Mouse (Mus musculus) layer of hippocampus, adult 18-20 months (tissue): ENCODE data around the gene Rnf207. TPM values are rescaled to one million over a fixed set of nuclear protein-coding genes. Genes with fewer than 3 reads are reported as not detected.

Experiments
- DNase-seq, 2 experiments: peaks; one replicate each; pipeline ENCODE4 v3.0.0; 2022; ENCODE audit warnings: low spot score in 2 of 2
- total RNA-seq, 2 experiments: library from RNA; stranded (reverse); gene quantifications; 2 replicates each; pipeline ENCODE4 v1.2.3; 2021

Gene Rnf207
- total RNA-seq, 2 experiments from 2014 or later: 8.1 to 10.2 TPM

DNA sequence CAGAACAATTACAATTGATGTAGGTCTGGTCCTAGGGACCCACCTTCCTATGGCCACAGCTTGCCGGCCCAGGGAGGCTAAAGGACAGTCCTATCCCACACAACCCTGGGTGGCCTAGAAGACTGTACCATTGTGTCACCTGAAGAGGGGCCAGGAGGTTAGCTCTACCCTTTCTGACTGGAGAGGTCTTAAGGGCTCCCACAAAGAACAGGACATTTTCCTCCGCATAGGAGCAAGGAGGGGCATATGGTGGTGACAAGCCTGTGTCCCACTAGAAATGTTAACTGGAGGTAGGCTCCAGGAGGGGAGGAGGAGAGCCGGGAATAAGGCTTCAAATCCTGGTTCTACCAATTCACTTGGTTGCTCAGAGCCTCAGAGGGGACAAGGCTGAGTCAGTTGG, 45.6 kb downstream of the Rnf207 start:
- no peak for DNase-seq

DNA sequence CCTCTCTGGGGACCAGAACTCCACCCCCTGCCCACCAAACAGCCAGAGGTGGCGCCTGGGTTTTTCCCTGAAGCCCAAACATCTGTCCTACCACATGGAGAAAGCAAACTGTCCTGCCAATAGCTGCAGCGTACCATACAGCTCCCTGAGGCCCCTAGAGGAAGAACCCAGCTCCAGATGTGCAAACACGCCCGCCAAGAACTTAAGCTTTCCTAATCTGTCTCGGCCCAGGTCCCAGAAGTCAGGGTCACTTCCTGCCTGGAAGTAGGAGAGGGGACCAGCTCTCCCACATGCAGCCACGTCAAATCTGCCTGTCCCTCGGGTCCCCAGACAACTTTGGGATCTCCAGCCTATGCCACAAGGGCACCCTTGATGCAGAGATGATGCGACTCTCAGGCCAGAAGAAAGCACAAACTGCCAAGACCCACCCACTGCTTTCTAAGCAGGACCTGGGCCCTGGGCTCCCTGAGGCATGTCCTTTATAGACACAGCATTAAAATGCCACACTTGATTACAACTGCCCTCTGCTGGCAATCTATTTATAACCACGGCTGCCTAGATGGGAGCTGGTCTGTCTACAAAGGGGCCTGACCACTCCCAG, 46.2 kb downstream of the Rnf207 start:
- no peak for DNase-seq

DNA sequence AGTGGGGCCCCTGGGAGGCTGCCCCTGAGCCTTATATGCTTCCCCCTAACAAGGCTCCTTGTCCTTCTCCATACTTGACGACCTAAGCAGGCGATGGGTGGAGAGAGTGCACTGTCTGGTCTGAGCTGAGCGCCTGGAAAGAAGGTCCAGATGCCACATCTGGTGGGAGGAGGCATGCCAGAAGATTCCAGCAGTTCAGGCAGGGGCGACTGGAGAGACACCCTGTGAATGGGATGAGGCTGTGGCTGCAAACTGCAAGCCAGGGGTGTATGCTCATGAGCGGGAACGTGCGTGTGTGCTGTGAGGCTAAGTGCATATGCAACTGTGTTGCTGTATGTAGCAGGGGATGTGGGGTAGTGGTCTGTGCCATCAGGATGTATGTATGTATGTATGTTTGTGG, 46.8 kb downstream of the Rnf207 start:
- DNase-seq: no peak

DNA sequence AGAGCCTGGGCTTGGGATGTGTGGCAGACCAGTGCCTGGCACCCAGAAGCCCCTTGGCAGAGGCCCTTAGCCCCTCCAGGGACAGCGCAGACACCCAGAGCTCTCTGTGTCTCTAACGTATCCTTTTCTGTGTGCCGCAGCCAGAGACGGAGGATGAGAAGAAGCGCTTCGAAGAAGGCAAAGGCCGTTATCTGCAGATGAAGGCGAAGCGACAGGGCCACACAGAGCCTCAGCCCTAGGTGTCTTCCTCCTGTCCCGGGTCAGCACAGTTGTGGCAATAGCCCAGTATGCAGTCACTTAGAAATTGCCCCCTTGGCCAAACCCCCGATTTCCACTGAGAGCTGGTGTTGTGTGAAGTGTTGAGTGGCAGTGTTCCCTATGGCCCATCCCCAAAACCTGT, 47.5 kb downstream of the Rnf207 start:
- DNase-seq: no peak

DNA sequence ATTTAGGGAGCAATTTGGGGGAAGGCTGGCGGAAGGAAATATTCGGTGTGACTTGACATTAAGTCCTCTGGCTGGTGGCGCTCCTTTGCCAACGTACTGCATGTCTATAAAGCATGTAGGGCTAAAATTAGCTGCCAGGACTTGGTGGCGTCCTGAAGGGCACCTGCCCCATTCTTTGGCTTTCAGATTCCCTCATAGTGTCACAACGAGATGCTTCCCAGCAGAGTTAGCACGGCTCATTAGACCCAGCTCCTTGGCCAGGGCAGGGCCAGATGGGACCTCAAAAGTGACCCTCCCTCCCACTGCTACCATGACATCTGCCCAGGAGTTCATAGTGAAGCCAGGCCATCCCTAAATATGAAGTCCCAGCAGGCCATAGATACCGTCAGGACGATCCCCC, 48.2 kb downstream of the Rnf207 start:
- no peak for DNase-seq

DNA sequence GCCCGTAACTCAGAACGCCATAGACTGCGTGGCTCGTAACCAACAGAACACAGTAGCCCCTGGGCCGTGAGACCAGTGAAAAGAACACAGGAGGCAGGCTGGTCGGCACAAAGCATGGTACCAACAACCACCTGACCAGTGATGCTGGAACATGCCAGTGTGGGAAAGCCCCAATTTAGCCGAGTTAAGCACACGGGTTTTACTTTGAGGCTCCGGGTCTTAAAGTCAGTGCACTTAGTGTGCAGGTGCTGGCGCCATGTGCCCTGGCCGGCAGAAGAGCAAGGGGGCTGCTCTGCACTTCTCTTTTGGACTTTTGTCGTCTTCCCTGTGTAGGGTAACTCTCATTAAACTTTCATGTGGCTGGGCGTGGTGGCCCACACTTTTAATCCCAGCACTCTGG, 48.8 kb downstream of the Rnf207 start:
- no peak for DNase-seq

DNA sequence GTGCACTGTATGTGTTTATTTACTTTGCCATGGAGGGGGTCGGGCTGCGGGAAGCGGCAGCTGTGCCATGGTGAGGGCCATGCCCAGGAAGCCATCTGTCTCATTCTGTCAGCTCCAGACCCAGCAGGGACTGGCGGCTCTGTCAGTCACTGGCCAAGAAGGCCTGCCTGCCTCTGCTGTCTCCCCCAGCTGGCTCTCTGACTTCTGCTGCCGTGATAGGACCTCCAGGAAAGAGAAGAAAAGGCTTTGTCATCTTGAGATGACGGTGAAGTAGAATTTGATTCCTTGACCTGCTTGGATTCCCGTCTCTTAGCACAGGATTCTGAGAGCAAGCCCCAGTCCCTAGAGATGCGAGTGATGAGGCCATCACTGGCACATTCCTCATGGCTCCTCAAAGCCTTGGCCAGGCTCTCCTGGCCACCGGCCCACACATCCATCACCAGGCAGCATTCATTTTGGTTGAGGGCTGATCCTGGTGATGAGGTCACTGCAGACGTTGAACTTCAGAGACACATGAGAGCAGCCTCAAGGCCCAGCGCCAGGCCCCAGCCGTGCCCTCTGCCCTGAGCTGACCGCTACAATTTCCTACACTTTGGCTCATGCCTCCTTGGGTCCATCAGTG, 50.9 kb downstream of the Rnf207 start:
- DNase-seq: peak in 1 of 2 experiments; percentile 38

DNA sequence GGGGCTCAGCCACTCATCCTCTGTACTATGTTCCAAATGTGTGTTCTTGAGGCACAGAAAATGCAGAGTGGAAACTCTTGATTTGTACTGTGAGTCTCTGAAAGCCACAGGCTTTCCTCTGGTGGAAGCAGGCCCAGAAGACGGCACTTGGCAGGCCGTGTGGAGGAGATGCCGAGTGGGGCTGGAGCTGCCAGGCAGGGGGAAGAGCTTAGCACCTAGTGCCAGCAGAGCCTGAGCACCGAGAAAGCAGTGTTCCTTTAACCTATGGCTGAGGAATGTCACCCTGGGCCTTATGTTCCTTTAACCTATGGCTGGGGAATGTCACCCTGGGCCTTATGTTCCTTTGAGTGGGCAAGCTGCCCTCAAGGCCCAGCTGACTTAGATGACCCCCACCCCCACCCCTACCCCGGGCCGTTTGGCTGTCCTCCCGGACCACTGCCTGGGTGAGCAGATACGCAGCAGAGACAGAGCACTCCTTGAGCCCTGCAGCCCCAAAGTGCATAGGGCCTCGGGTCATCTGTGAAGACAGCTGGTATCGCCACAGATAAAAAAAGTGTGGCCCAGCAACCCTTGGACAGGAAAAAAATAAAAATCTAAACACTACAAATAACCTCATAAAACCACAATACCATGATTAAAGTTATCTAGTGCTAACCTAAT, 52.4 kb downstream of the Rnf207 start:
- DNase-seq: peak in 1 of 2 experiments; percentile 54

DNA sequence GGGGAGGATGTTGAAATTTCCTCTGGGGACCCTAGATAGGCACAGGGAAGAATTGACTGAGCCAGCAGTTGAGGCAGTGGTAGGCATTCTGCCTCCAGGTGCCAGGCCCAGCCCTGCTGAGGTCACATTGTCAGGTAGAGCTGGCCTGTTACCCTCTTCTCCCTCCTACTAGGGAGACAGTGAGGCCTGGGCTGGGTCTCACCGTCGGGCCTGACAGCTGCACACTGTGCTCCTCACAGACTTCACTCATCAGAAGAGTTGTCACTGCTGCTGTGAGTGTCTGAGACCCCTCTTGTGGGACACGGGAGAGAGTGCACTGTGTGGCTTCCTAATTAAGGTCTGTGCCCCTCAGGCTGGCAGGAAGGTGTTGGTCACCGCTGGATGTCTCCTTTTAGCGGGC, 53.0 kb downstream of the Rnf207 start:
- no peak for DNase-seq

DNA sequence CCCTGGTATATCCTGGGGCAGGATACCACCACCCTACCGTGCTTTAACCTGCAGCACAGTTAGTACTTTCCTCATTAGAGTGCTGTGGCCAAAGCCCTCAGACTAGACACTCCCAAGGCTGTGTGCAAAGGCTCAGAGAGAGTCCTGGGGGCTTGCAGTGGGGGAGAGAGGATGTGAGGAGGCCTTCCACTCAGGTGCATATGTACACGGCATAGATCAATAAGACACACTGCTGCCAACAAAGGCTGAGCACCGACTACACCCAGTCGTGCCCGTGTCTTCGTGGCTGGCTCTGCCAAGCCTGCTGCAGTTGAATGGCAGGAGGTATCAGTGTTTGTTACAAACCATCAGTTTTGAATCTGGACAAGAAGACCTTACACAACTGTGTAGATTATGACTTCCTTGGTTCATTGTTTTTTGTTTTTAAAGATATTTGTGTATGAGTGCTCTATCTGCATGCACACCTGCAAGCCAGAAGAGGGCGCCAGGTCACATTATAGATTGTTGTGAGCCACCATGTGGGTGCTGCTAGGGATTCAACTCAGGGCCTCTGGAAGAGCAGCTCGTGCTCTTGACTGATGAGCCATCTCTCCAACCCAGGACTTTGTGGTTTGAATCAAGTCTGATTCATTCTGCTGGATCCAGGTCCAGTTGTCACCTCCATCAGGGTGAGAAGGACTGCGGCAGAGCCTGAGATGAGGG, 53.8 kb downstream of the Rnf207 start:
- no peak for DNase-seq

DNA sequence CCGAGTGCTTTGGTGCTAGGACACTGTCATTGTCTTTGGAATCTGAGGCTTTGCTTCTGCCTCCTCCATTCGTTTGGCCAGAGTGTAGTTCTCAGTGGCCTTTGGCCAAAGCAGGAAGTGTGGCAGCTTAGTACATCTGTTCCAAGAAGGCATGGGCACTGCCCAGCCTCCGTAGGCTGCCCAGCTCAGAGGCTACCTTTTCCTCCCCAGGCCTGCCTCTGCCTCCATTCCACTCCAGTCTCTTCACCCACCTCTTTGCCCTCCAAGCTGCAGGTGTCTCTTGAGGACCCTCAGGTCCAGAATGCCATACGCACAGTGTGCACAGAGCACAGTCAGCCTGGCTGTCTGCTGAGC, 54.6 kb downstream of the Rnf207 start:
- no peak for DNase-seq

DNA sequence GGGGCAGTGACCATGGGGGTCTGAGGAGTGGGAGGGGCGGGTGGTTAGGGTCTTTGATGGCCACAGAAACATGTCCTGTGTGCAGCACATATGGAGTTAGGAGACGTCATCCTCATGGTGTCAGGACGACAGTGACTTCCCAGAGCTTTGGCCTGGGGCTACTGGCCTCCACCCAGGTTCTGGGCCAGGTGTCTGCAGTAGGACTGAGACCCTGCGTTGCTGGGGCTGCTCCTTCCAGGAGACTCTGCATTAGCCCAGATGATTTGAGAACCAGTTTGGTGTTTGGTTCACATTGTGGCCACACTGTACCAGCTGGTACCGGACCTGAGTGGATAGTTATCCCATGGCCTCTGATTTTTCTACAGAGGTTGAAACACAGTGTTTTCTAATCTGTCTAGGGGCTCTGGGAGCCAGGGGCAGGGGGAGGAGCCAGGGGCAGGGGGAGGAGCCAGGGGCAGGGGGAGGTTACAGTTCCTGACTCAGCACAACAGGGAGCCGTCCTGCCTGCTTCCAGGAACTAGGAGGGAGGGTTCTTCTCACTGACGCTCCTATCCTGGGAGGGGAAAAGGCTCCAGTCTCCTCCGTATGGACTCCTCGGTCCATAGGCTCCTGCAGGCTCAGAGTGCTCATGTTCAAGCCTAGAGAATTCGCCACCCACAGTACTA, 55.1 kb downstream of the Rnf207 start:
- DNase-seq: no peak

DNA sequence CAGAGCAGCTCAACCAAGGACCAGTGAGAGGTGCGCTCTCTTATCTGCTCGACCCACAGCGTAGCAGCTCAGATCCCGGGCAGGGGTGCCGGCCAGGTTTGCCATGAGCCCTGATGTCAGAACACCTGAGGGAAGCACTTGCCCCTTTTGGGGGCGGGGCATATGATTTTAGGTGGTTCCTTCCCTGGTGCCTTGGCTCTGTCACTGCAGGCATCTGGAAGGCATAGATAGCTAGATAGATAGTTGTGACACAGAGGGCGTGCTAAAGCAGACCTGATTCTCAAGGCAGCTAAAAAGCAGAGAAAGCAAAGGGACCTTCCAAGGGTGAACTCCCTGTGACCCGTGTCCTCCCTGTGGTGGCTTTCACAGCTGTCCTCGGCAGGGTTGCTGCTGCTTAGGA, 55.7 kb downstream of the Rnf207 start:
- DNase-seq: no peak

DNA sequence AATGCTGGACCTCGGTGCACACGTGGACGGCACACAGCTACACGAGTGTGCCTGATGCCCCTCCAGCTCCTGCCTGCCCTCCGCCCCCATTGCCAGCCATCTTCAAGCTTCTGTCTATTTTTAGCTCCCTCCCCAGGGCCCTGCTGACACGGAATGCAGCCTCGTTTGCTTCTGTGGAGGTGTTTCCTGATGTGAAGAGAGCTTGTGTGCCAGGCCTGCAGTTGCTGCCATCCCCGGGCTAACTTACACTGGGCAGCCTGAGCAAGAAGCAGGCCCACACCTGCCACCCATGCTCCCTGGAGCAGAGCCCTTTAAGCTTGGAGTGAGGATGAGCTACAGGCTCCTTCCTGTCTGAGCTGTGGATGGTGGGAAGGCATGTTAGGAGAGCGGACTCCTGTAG, 56.6 kb downstream of the Rnf207 start:
- DNase-seq: no peak

DNA sequence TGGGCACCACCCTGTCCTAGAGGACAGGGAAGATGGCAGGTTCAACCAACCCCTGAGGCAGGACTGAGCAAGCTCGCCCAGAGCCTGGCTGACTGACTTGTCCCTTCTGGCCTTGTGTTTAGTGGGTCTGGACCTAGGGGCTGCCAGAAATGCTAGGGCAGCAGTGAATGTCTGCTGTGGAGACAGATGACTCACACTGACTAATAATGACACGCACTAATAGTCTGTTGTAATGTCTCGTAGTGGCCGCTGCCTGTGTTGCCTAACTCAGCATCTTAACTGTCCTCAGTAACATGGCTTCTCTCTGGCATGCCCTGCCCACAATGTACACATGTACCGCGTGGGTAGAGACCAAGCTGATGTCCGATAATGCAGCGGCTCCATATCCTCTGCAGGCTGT, 58.3 kb downstream of the Rnf207 start:
- DNase-seq: no peak

DNA sequence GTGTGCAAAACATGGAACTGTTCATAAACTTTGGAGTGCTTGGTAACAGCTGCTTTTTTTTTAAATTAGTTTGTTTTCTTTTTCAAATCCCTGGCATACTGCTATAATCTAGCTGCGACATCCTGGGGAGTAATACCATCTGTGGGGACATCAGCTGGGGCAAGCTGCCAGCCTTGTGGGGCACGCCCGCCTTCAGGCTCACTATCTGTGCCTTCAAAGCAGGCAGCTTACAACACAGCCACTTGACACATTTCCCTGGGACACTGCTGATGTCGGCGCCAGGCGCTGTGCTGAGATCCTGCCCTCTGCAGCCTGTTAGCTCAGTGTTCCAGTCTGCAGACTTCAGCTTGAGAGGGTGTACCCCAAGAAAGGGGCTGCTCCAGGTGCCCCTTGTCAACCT, 61.7 kb downstream of the Rnf207 start:
- DNase-seq: peak; percentile 76 to 88

Other genes with a start within 250 kb of the Rnf207 start
- 100 to 1,000 TPM; 147 to 149 TPM for gene Plekhg5, start 246.5 kb downstream of the Rnf207 start, total RNA-seq
- gene Tnfrsf25, start 203.1 kb downstream of the Rnf207 start, total RNA-seq: 10 to 100 TPM; 40.4 to 49.5 TPM
- gene Espn, start 166.6 kb downstream of the Rnf207 start, total RNA-seq: 1 to 10 TPM; 2.8 to 3.0 TPM
- gene Hes2, start 160.1 kb downstream of the Rnf207 start, total RNA-seq: not detected
- 100 to 1,000 TPM; 329 to 352 TPM for gene Acot7, start 140.9 kb downstream of the Rnf207 start, total RNA-seq
- gene Gpr153, start 44.8 kb downstream of the Rnf207 start, total RNA-seq: 1 to 10 TPM; 5.0 to 6.5 TPM
- not detected for gene Hes3, start 27.3 kb downstream of the Rnf207 start, total RNA-seq
- gene Icmt, start 21.8 kb downstream of the Rnf207 start, total RNA-seq: 10 to 100 TPM; 41.6 to 45.4 TPM
- gene Rpl22, start 6.7 kb upstream of the Rnf207 start, total RNA-seq: 100 to 1,000 TPM; 204 to 205 TPM
- 100 to 1,000 TPM; 129 to 131 TPM for gene Chd5, start 19.7 kb upstream of the Rnf207 start, total RNA-seq
- gene Nphp4, start 157.7 kb upstream of the Rnf207 start, total RNA-seq: 10 to 100 TPM; 25.6 to 26.1 TPM
- 100 to 1,000 TPM; 760 to 810 TPM for gene Kcnab2, start 158.9 kb upstream of the Rnf207 start, total RNA-seq